Mouse (Mus musculus) leukemia stem cell, adult 10-12 weeks (primary cell): ENCODE results near the gene Map2k1. TPM values are rescaled to one million over a fixed set of nuclear protein-coding genes. Genes with fewer than 3 reads are reported as not detected.

Source experiments
- polyA plus RNA-seq: library from polyadenylated mRNA; stranded (reverse); fragments of >175 nt; gene quantifications from 2 replicates; pipeline ENCODE4 v1.2.3, GENCODE M21; 2012; ENCODE audit warnings: low replicate concordance

The Map2k1 gene
- 16.2 and 18.1 TPM in 2 replicates for polyA plus RNA-seq

DNA sequence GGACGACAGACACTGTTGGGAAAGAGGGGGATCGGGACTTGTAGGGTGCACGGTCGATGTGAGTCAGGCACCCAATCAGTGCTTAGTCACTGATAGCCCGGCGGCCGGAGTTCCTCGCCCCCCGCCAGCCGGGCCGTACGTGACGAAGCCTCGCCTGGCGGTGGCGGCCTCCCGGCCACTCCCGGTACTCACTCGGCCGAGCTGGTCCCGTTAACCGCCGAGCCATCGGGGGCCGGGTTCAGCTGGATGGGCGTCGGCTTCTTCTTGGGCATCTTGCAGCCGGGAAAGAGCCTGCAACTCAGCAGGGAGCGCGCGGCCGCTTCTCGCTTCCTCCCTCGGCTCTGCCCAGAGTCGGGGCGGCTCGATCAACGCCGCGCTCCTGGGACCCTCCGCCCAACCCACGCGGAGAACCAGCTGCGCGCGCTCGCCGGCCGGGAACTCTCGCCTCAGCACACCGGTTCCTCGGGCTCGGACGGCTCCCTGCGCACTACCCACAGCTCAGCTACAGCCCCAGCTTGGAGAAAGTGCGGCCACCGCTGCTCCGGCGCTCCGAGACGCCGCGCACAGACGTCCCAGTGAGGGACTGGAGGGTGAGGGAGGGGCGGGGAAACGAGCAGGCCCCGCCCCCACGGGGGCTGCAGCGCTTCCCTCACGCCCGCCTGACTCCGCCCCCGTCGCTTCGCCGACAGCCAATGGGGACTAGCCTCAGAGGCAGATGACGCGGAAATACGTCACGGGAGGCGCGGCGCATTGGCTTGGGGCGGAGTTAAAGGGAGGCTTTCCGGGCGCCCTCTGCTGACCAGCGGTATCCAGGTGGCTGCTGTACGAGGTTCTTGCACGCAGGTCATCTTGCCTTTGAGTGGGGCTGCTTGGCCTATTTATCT lies at the start of gene Map2k1:
Map2k1 (minus strand) TSS at position 611 of the 884 bp plus-strand sequence.

DNA sequence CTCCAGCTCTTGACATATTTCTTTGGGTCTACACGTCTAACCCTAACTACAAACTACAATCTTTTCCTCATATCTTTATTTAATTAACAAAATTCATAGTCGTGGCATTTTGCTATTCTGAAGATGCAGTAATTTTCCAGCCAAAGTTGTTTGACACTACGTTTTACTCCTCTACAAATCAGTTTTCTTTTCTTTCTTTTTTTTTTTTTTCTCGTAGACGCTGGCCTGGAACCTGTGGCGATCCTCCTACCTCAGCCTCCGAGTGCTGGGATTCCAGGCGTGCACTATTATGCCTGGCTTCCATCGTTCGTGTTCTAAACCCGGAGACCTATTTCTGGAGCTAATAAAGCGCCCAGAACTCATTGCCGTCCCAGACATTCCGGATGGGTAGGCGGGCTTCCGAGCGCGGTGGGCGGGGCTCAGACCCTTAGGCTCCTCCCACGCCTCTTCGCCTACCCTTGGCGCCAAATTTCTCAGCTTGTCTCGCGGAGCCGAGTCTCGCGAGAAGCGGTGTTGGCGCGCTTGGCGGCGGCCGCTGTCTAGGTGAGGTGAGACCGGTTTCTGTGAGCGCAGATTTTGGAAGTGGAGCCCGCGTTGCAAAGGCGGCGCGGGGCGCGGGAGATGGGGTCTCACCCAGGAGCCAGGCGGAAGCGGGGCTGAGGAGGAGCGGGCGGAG lies 27.8 kb upstream of the Map2k1 start, which contains the start of gene Tipin:
Tipin (plus strand) TSS at position 477 of the 676 bp plus-strand sequence.

DNA sequence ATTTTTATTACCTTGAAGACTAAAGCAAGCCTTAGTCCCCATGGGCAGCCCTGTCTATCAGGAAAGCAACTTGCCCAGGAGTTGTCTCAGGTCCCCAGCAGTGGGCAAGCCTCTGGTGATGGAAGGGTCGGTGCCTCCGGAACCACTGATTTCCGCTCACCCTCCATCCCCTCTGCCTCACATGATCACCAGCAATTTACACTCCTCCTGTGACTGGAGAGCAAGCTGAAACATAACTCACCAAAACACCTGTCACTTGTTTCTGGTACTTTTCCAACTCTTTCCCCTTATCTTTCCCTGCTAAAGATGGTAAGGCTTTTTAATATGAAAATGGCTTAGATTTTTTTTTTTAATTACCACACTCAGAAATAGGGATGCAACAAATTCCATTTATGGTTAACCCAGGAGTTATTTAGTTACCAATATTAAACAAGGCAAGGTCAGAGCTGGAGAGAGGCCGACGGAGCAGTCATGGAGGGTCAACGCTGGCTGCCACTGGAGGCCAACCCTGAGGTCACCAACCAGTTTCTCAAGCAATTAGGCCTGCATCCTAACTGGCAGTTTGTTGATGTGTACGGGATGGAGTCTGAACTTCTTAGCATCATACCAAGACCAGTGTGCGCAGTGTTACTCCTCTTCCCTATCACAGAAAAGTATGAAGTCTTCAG lies 18.5 kb downstream of the Map2k1 start, which contains the start of gene Uchl4:
Uchl4 (plus strand) TSS at position 434 of the 668 bp plus-strand sequence.

DNA sequence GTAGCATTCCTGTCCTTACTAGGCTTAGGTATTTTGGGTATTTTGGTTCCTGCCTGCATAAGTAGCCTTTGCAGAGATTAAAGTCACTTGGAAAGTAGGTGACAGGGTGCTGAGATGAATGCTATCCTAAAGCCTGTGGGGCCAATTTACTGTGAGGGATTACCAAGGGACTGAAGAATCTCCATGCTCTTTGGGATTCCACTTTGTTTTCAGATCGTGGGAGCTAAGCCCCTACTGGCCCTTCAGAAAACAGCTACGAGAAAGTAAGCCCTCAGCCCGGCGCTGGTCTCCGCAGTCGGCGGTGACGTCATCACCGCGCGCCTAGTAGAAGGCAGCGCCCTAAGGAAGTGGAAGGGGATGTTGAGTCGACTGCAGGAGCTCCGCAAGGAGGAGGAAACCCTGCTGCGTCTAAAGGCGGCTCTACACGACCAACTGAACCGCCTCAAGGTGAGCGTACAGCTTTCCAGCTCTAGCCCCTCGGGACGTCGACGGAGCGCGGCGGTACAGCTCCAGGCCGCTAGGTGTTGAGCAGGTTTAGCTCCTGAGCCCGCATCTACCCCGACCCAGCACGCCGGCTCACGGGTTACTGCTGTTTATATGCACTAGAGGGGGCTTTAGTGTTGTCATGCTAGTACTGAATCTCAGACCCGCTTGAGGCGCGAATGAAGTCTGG lies 74.3 kb downstream of the Map2k1 start, which contains the start of gene Snapc5:
Snapc5 (plus strand) TSS at position 301 of the 673 bp plus-strand sequence.

DNA sequence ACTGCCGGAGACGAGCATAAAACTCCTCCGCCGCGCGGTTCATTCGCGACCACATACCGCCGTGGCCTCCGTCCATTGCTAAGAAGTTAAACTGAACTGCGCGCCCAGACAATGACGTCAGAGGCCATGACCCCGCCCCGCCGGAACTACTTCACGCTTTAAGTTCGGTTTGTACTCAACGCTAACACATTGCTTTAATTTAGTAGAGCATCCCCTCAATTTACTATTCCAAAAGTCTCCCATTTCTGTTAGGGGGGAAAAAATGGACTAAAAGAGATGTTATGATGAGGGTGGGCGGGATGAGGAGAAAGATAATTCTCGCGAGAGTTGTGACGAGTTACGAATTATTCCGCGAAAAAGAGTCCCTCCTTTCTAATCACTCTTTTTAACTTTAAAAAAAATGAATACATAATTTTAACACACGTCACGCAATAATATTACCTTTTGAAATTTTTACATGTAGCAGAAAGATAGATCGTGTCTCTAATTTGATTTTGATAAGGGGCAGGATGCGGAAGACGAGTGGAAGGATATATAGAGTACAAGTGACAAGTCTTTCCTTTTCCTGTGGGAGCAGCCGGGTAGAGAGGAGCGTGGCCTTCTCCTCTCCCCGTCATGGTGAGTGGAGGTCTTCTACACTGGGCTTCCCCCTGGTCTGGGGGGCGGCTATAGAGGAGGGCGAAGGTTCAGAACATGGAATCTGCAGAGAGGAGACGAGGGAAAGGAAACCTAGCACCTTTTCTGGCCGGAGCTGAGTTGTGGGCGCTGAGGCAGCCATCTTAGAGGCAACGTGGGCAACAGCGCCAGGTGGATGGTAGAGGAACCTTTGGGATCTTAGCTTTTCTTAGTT lies 80.4 kb downstream of the Map2k1 start, which contains the start of the genes Zwilch and Rpl4:
Zwilch (minus strand) TSS at position 289 of the 850 bp plus-strand sequence.
Rpl4 (plus strand) TSS at position 560 of the 850 bp plus-strand sequence.

Other genes starting within 250 kb of the Map2k1 start
- 0.76 and 1.4 TPM in 2 replicates for gene Smad6, start 231.6 kb downstream of the Map2k1 start, polyA plus RNA-seq
- gene Lctl, start 136.5 kb downstream of the Map2k1 start, polyA plus RNA-seq, result not detected in 2 replicates
- gene Zwilch, start 80.5 kb downstream of the Map2k1 start, polyA plus RNA-seq, result 2.1 and 7.7 TPM in 2 replicates
- 68.9 and 127 TPM in 2 replicates for gene Rpl4, start 80.3 kb downstream of the Map2k1 start, polyA plus RNA-seq
- 0.15 and 1.7 TPM in 2 replicates for gene Snapc5, start 74.4 kb downstream of the Map2k1 start, polyA plus RNA-seq
- not detected in 2 replicates for gene Uchl4, start 18.4 kb downstream of the Map2k1 start, polyA plus RNA-seq
- gene Tipin, start 27.9 kb upstream of the Map2k1 start, polyA plus RNA-seq, result 4.8 TPM in 1 of 2 replicates, not detected in the other
- 5.4 and 7.1 TPM in 2 replicates for gene Dis3l, start 87.7 kb upstream of the Map2k1 start, polyA plus RNA-seq
- 0.83 TPM in 1 of 2 replicates, not detected in the other for gene Megf11, start 132.0 kb upstream of the Map2k1 start, polyA plus RNA-seq